Mouse (Mus musculus) small intestine, adult 2 months (tissue): Measurements from ENCODE around the gene Scnn1g.
A peak's percentile ranks its signal among the peaks of the same experiment; 100 is the strongest.

Experiments used
- CTCF ChIP-seq: fragments of 200-500 bp; IDR thresholded peaks from 2 replicates; pipeline ENCODE4 v1.5.1; 2012; ENCODE audit warnings: low read depth, mild to moderate bottlenecking, control low read depth, inconsistent platforms, low read length, moderate library complexity, mixed read lengths; ENCODE audit not compliant: insufficient replicate concordance, insufficient read length; ENCODE audit errors: extremely low read depth
- POLR2A ChIP-seq: fragments of 200-500 bp; IDR thresholded peaks from 2 replicates; pipeline ENCODE4 v1.6.1; 2012; ENCODE audit warnings: low read depth, mild to moderate bottlenecking, control low read depth, inconsistent platforms, low read length, moderate library complexity

- TF ChIP-seq CTCF (peak; percentile 88), POLR2A (peak; percentile 22; the same call in 1 of the 2 replicates)
These were observed at the start of gene Scnn1g for GRCm38 (mm10) chr7:121734171-121734831.
